Mouse (Mus musculus): ENCODE data around the gene Nfic.

Nfic gene

DNA sequence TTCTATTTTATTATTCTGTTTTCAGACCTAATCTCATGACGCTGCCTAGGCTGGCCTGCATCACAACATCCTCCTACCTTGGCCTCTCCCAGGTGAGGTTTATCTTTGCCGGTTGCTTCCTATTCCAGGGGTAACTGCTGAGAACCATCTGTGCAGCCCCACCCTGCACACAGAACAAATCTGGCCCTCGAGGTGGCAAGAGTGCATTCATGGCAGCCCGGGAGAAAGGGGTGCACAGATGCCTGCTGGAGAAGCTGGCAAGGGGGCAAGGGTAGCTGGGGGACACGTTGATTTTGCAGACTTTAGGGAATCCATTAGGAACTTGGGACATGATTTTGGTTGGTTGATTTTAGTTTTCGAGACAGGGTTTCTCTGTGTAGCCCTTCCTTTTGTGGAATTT, 2.8 kb upstream of the Nfic start:
- no peak for DNase-seq

DNA sequence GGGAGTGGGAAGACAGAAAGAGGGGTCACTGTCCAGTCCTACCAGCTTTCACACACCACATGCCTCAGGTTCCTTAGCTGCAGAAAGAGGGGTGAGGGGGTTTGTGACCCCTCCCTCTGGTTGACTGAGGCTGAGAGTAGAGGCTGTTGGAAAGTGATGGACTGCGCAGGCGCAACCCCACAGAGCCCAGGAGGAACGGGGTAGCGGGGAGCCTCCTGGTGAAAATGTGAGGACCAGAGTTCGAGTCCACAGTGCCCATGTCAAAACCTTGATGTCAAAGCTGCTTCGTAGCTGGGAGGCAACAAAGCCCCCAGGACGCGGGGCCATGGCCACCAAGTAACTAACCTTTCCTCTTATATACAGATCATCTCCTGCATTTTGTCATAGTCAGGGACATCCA, 2.2 kb upstream of the Nfic start:
- DNase-seq: peak; percentile 6

- peak; percentile 22 for DNase-seq
These were observed 1.6 kb upstream of the Nfic start for GRCm38 (mm10) chr10:81456983-81457563.

GRCm38 (mm10) chr10:81454106-81454505, 1.3 kb downstream of the Nfic start:
- peak; percentile 6 for DNase-seq

DNA sequence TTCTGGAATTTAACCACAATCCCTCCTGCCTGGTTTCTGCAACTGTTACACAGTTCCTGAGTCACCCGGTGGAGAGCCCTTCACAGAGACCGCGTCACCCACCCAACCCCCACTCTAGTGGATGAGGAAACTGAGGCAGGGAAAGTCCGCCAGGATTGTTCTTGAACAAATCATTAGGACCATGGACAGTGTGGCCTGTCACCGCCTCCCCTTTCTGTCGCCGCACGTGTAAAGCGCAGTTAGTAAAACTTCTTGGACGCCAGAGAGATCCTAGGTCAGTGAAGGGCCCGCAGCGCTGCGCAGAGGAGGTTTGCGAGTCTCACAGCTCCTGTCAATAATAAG, 2.5 kb downstream of the Nfic start:
- no peak for DNase-seq

DNA sequence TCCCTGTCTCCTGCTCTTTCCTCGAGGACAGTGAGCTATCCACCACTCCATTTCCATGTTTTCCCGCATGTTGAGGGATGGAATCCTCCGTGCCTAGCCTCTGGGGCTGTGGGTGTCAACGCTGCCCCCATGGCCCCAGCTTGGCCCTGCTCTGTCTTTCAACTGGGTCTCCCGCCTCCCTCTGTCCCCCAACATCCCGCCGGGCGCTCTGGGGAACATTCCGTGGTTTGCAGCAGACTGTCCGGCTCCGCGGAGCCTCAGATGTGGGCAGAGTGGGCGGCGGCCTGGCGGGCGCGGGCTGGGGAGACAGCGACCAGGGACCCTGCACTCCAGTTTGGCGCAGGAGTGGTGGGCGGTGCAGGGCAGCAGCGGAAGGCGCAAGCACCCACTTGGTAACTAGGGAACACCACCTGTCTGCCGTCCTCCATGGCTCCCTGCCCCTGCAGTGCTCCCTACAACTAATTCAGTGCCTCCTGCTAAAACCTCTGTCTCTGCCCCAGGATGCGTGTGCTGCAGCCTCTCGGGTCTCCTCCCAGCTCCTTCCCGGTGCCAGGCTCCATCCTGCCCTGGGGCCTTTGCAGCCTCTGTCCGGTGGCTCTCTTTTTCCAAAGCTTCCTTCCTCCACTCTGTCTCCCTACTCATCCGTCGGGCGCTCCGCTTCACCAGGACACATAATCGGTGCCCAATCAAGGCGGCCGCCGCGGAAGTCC, 3.0 kb downstream of the Nfic start:
- DNase-seq: peak; percentile 13

DNA sequence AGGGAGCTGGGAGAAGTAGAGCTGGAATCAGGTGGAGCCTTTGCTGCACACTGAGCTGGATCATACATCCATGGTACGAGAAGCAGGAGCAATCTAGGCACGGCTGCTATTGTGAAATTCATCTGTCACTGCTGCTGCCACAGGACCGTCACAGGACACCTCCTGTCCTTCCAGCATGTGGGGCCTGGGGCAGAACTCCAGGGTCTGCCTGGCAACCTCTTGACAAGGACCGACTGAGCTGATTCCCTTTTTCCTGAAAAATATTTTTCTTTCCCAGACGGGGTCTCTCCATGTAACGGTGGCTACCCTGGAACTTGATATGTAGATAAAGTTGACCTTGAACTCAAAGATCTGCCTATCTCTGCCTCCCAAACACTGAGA, 4.1 kb downstream of the Nfic start:
- peak; percentile 5 for DNase-seq

DNA sequence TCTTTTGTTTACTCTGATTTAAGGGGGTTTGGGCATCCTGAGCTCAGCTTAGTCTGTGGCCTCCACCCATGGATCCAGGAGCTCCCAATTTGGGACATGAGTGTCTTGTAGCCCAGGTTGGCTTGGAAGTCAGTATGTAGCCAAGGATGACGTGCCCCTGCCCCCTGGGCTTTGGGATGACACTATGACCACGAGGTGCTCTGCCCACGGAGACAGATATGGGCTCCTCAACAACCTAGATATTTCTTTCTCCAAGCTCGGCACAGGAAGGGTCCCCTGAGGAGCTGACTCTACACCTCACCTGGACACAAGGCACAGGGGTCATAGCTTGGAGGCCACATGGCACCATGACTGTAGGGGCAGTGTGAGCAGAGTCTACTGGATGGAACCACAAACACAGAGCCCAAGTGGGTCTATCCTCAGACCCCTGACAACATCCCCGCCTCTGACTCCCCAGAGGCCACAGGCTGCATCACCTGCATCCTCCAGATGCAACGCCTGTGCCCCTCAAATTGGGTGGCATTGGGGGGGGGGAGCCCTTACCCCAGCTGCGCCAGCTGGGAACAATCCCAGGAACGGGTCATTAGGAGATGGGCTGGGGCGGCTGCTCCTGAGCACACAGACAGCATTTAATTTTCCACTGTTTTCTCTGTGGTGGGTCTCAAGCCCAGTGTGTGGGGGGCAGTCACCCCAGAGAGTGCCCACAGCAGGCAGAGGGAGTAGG, 4.6 kb downstream of the Nfic start:
- DNase-seq: peak; percentile 5

DNA sequence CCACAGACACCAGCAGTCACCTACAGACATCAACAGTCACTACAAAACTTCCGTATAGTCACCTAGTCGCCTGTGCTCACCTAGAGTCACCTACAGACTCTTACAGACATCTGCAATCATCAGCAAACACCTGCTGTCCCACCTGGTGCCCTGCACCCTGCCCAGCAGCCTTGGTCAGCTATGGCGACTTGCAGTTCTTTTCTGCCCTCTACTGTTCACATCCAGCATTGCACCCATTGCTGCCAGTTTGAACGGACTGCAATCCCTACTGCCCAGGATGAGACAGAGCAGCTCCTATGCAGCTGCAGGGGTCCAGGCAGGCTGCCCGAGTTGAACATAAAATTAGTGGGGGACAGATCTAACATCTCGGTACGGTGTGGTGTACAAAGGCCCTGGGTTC, 5.3 kb downstream of the Nfic start:
- peak; percentile 87 for DNase-seq

- DNase-seq: peak; percentile 8
These were observed 9.9 kb downstream of the Nfic start for GRCm38 (mm10) chr10:81445516-81445915.

GRCm38 (mm10) chr10:81441019-81441418, 14.4 kb downstream of the Nfic start:
- DNase-seq: peak; percentile 5

- DNase-seq: peak; percentile 7
These were observed 20.0 kb downstream of the Nfic start for GRCm38 (mm10) chr10:81435436-81435835.

DNA sequence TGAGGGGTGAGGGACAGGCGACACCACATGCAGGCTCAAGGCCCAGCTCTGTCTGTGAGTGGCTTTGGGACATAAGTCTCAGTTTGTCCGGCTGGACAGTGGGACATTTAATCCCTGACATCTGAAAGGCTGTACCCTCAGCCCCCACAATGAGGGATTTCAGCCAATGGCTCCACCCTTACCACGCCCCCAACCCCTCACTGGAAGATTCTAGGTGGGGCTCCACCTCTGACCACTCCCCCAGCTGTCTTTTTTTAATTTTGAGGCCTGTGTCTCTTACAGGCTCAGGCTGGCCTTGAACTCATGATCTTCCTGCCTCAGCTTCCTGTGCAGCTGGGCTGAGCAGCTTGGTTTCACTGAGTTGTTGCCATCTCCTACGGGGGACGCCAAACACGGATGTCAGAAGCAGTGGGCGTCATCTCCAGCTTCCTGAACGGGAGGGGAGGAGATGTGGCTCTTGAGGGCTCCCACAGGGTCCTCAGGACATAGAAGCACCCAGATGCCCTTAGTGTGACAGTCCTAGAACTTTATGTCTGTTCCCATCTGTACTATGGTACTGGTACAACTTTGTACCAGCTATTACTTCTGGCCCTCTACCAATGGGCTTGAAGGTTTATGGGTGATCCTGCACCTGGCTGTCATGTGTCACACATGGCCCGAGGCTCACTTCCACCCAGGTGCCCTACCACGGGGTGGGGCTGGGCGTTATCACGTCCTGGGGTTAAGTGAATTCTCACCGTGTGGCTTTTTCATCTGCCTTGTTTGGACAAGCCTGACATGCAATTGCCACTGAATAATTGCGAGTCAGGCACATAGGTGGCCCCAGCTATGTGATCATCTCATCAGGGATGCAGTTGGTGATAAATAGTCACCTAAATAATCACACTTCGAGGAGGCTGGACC, 20.8 kb downstream of the Nfic start:
- DNase-seq: peak; percentile 43

- peak; percentile 49 for DNase-seq
These were observed 21.7 kb downstream of the Nfic start for GRCm38 (mm10) chr10:81433541-81434289.

GRCm38 (mm10) chr10:81432868-81433262, 22.6 kb downstream of the Nfic start:
- peak; percentile 90 for DNase-seq

DNA sequence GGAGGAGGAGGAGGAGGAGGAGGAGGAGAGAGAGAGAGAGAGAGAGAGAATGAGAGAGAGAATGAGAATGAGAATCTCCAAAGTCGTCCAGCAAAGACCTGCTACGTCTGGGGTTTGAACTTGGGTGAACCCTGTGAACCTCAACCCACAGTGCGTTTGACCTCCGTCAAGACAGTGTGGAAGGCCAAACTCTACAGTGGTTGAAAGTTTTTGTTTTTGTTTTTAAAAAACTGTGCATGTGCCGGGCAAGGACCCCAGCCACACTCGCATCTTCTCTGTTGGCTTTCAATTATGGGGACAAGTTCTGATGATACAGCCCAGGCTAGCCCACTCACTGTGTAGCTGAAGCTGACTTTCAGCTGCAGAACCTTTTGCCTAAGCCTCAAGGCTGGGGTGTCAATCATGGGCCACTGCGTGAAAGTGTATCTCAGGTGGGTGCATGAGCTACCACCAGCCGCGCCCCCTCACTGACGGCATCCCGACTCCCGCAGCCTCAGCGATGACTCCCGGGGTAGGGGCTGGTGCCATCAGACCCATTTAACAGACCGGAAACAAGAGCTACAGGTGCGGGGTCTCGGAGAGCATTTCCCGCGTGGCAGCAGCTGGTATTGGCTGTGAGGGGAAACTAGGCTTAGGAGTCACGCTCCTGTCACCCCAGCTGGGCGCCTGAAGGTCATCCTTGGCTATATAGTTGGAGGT, 23.1 kb downstream of the Nfic start:
- DNase-seq: peak; percentile 42

- DNase-seq: peak; percentile 53
These were observed 23.8 kb downstream of the Nfic start for GRCm38 (mm10) chr10:81431526-81432168.

- DNase-seq: peak; percentile 73
These were observed 24.5 kb downstream of the Nfic start for GRCm38 (mm10) chr10:81430831-81431525.

- peak; percentile 86 for DNase-seq
These were observed 25.1 kb downstream of the Nfic start for GRCm38 (mm10) chr10:81430141-81430830.

DNA sequence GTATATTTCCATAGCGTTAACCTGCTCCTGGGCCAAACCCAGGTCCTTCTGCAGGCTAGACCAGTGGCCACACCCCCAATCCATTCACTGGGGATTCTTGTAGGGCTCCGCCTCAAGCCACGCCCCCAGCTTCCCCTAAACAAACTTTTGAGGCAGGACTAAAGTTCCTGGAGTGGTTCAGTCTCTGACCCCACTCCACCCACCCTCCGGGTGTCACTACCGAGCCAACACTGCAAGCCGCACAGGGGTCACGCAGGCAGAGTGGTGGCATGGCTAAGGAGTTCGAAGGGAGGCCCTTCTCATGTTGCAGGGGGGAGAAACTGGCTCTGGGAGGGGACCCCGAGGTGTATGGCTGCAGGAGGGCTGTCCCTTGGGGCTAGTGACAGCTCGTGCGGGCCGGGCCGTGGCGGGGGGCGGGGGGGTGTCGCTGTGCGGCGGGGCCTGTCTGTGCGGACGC, 25.8 kb downstream of the Nfic start:
- DNase-seq: peak; percentile 85
